Mouse (Mus musculus): ENCODE measurements around the gene Osbpl10.

DNA sequence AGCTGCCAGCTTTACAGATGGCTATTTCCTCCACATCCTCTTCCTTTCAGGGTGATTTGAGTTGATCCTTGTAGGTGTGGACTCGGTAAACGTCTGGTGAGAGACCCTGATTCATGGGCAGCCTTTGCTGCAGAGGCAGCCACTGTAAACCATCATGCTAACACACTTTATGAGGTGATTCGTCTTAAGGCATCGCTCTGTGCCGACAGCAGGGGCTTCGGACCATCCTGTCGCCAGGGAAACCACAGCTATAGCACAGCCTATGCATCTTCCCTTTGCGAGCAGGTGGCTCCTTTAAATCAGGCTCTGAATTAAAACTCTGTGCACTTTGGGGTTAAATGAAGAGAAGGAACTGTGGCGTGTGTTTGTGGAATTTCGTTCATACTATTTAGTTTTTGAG lies 138.9 kb downstream of the Osbpl10 start:
- no peak for TF ChIP-seq GATA1 (IDR thresholded peaks at IDR 0.05; ENCODE audit: borderline replicate concordance, low read length)
- no peak for TF ChIP-seq FLI1 (IDR thresholded peaks at IDR 0.05; ENCODE audit: low read length)
